Mouse (Mus musculus) small intestine, adult 2 months (tissue): ENCODE measurements at regions not wholly inside any gene's neighbourhood (a gene's known extent, or its start where the extent isn't known, plus 50 kb on each side); places are given as distances from the start of the nearest gene placed in this dataset.

Source experiments
- CTCF ChIP-seq: fragments of 200-500 bp; IDR thresholded peaks from 2 replicates; pipeline ENCODE4 v1.5.1; 2012; ENCODE audit warnings: low read depth, mild to moderate bottlenecking, control low read depth, inconsistent platforms, low read length, moderate library complexity, mixed read lengths; ENCODE audit not compliant: insufficient replicate concordance, insufficient read length; ENCODE audit errors: extremely low read depth
- POLR2A ChIP-seq: fragments of 200-500 bp; IDR thresholded peaks from 2 replicates; pipeline ENCODE4 v1.6.1; 2012; ENCODE audit warnings: low read depth, mild to moderate bottlenecking, control low read depth, inconsistent platforms, low read length, moderate library complexity

- no peak for TF ChIP-seq POLR2A
- no peak for TF ChIP-seq CTCF
Observed at GRCm38 (mm10) chr4:142397858-142398257, 158.7 kb upstream of the Kazn start.
